In the genomic region with DNA sequence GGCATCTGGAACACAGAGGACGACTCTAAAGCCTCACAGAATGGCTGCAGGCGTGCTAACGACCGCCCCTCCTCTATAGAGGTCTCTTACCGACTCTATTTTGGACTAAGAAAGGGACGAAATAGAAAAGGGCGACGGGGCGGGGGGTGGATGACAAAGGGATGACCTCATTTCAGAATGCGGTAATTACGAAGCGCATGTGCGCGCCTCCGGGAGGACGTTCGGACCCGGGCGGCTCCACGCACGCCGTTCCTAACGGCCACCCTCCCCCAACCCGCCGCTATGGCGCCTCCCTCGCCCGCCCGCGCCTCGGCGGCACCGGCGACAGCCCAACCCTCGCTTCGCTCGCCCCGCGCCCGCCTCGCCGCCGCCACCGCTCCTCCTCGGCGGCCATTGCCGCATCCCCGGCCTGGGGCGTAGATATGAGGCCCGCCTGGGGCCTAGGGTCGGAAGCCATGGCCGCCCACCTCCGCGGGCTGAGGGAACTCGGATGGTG, we compare ENCODE assay signal across 9 mouse cellular contexts. TPM values are rescaled to one million over a fixed set of nuclear protein-coding genes. Genes with fewer than 3 reads are reported as not detected.
DNase-seq lines count a peak whose midpoint lies in the region; ATAC-seq and TF ChIP-seq lines count a peak whose summit lies in the region.
"Had no signal": no experiment of that assay in that cellular context is flagged by ENCODE, and none has a peak within 500 bp of the region (broad histone marks: within the 10 kb centered on the region; RNA-seq: fewer than 3 reads in every experiment).

No protein-coding gene starts in this region.

- no peaks in the 10 kb centered on the region for H3K27me3 ChIP-seq in heart, embryonic 16.5 days (ENCODE audit: control insufficient read depth, insufficient read depth, low read length)
- H3K27me3 ChIP-seq in liver, embryonic 16.5 days (ENCODE audit: control insufficient read depth, insufficient read depth, low read depth, low read length), result no peaks in the 10 kb centered on the region
- no peaks in the 10 kb centered on the region for H3K27me3 ChIP-seq in neural tube, embryonic 12.5 days (replicated peaks)

- no peaks in the 10 kb centered on the region for H3K9me3 ChIP-seq in heart, embryonic 16.5 days (replicated peaks; ENCODE audit: control insufficient read depth, low read length)
- H3K9me3 ChIP-seq in liver, embryonic 16.5 days (replicated peaks; ENCODE audit: control insufficient read depth, low read length), result no peaks in the 10 kb centered on the region
- no peaks in the 10 kb centered on the region for H3K9me3 ChIP-seq in neural tube, embryonic 12.5 days

- no peak for TF ChIP-seq POLR2A in bone marrow macrophage, adult 2 months (IDR thresholded peaks at IDR 0.05; ENCODE audit: borderline replicate concordance, low read depth, low read length)

- H3K4me3 ChIP-seq in bone marrow macrophage, adult 2 months (ENCODE audit: insufficient read depth, low read length), result peak overlapping the region; percentile 91
- peak overlapping the region; percentile 89 for H3K4me3 ChIP-seq in heart, embryonic 16.5 days (ENCODE audit: low read length)
- peak overlapping the region; percentile 100 for H3K4me3 ChIP-seq in liver, embryonic 16.5 days (ENCODE audit: low read depth, low read length)
- H3K4me3 ChIP-seq in neural tube, embryonic 12.5 days, result peak overlapping the region; percentile 97

- peak; percentile 57 for DNase-seq in MN1 (ENCODE audit: low spot score)
- DNase-seq in layer of hippocampus, adult 18-20 months (ENCODE audit: low spot score in 2 of 2), result peak; percentile 63 to 72
- DNase-seq in c-Kit-positive CD71-positive TER-119-positive erythroid progenitor cells, embryonic 14.5 days (ENCODE audit: low spot score), result no peak

- ATAC-seq in erythroblast, adult 5-6 weeks (replicated peaks; ENCODE audit: low FRiP score, poor library complexity, severe bottlenecking), result 0 out of 2 replicates have a peak, but pooled peaks have one; percentile 22
- ATAC-seq in heart, embryonic 16.5 days (replicated peaks; ENCODE audit: extremely low read depth, insufficient read depth, low FRiP score), result peak; percentile 37
- ATAC-seq in liver, embryonic 16.5 days (ENCODE audit: low read depth), result peak; percentile 40
- peak; percentile 65 for ATAC-seq in neural tube, embryonic 12.5 days (ENCODE audit: low FRiP score, low read depth)

- H3K27ac ChIP-seq in bone marrow macrophage, adult 2 months (ENCODE audit: insufficient read depth, low read depth, low read length), result peak overlapping the region; percentile 70
- peak overlapping the region; percentile 94 for H3K27ac ChIP-seq in heart, embryonic 16.5 days (ENCODE audit: low read length)
- peak overlapping the region; percentile 98 for H3K27ac ChIP-seq in liver, embryonic 16.5 days (ENCODE audit: low read length)
- peak overlapping the region; percentile 92 for H3K27ac ChIP-seq in neural tube, embryonic 12.5 days

- WGBS in heart, embryonic 16.5 days, result under 1% methylated on average over 48 of the region's 55 CpGs
- WGBS in liver, embryonic 16.5 days (ENCODE audit: insufficient replicate concordance), result under 1% methylated on average over 55 of the region's 55 CpGs
- under 1% methylated on average over 55 of the region's 55 CpGs for WGBS in neural tube, embryonic 12.5 days

- peaks cover 19% of the 10 kb centered on the region for H3K36me3 ChIP-seq in heart, embryonic 16.5 days (ENCODE audit: control insufficient read depth, insufficient read depth)
- H3K36me3 ChIP-seq in liver, embryonic 16.5 days (ENCODE audit: control insufficient read depth, insufficient read depth), result peaks cover 25% of the 10 kb centered on the region
- H3K36me3 ChIP-seq in neural tube, embryonic 12.5 days, result peaks cover 26% of the 10 kb centered on the region

- H3K4me2 ChIP-seq in heart, embryonic 16.5 days (ENCODE audit: low read depth, low read length), result peak overlapping the region; percentile 72
- H3K4me2 ChIP-seq in liver, embryonic 16.5 days (ENCODE audit: low read depth, low read length), result peak overlapping the region; percentile 76
- H3K4me2 ChIP-seq in neural tube, embryonic 12.5 days (replicated peaks), result peak overlapping the region; percentile 66

- peak overlapping the region; percentile 98 for H3K9ac ChIP-seq in heart, embryonic 16.5 days (ENCODE audit: low read length)
- H3K9ac ChIP-seq in liver, embryonic 16.5 days (ENCODE audit: low read depth, low read length), result peak overlapping the region; percentile 100
- H3K9ac ChIP-seq in neural tube, embryonic 12.5 days, result peak overlapping the region; percentile 100

- TF ChIP-seq CTCF in bone marrow macrophage, adult 2 months (IDR thresholded peaks at IDR 0.05; ENCODE audit: low read depth, low read length), result no peak

- H3K4me1 ChIP-seq in bone marrow macrophage, adult 2 months (ENCODE audit: control insufficient read depth, insufficient read depth, low read length), result peaks cover 25% of the 10 kb centered on the region
- H3K4me1 ChIP-seq in heart, embryonic 16.5 days (ENCODE audit: control insufficient read depth, insufficient read depth, low read length), result peaks cover 17% of the 10 kb centered on the region
- peaks cover 41% of the 10 kb centered on the region for H3K4me1 ChIP-seq in liver, embryonic 16.5 days (ENCODE audit: control insufficient read depth, low read depth, low read length)
- H3K4me1 ChIP-seq in neural tube, embryonic 12.5 days, result peaks cover 12% of the 10 kb centered on the region

RNA-seq across cellular contexts. Expression of a gene that starts 6.8 kb away (rescaled TPM):
- polyA plus RNA-seq in bone marrow macrophage, adult 2 months (2012; ENCODE audit: insufficient read depth, insufficient read length, missing spikeins), result 156 and 159 TPM in 2 replicates
- total RNA-seq in erythroblast, adult 5-6 weeks (2015; ENCODE audit: low replicate concordance), result 240 and 254 TPM in 2 replicates
- total RNA-seq in erythroblast, adult 5-6 weeks (2017; ENCODE audit: low replicate concordance), result 257 and 485 TPM in 2 replicates
- polyA plus RNA-seq in heart, embryonic 16.5 days (2015; fragmentation: Nextera tagmentation; extraction: Ambion mirVana), result 622 and 694 TPM in 2 replicates
- total RNA-seq in layer of hippocampus, adult 18-20 months (2021), result 1,000 to 10,000 TPM; 1,024 to 1,077 TPM
- polyA plus RNA-seq in liver, embryonic 16.5 days (2015; fragmentation: Nextera tagmentation; extraction: Ambion mirVana), result 431 and 513 TPM in 2 replicates
- polyA plus RNA-seq in neural tube, embryonic 12.5 days (2016; fragmentation: Nextera tagmentation; extraction: Ambion mirVana), result 1,156 and 1,160 TPM in 2 replicates

RNA-seq across cellular contexts. Expression of a gene that starts 13.3 kb away (rescaled TPM):
- not detected in 2 replicates for polyA plus RNA-seq in bone marrow macrophage, adult 2 months (2012; ENCODE audit: insufficient read depth, insufficient read length, missing spikeins)
- total RNA-seq in erythroblast, adult 5-6 weeks (2015; ENCODE audit: low replicate concordance), result not detected in 2 replicates
- total RNA-seq in erythroblast, adult 5-6 weeks (2017; ENCODE audit: low replicate concordance), result not detected in 2 replicates
- polyA plus RNA-seq in heart, embryonic 16.5 days (2015; fragmentation: Nextera tagmentation; extraction: Ambion mirVana), result not detected in 2 replicates
- total RNA-seq in layer of hippocampus, adult 18-20 months (2021), result not detected
- not detected in 2 replicates for polyA plus RNA-seq in liver, embryonic 16.5 days (2015; fragmentation: Nextera tagmentation; extraction: Ambion mirVana)
- polyA plus RNA-seq in neural tube, embryonic 12.5 days (2016; fragmentation: Nextera tagmentation; extraction: Ambion mirVana), result not detected in 2 replicates
- total RNA-seq: hematopoietic stem cell, adult 5-6 weeks had no signal

RNA-seq across cellular contexts. Expression of a gene that starts 42.0 kb away (rescaled TPM):
- polyA plus RNA-seq in bone marrow macrophage, adult 2 months (2012; ENCODE audit: insufficient read depth, insufficient read length, missing spikeins), result 27.9 and 33.7 TPM in 2 replicates
- 8.6 and 11.5 TPM in 2 replicates for total RNA-seq in erythroblast, adult 5-6 weeks (2015; ENCODE audit: low replicate concordance)
- total RNA-seq in erythroblast, adult 5-6 weeks (2017; ENCODE audit: low replicate concordance), result 14.8 and 19.4 TPM in 2 replicates
- polyA plus RNA-seq in heart, embryonic 16.5 days (2015; fragmentation: Nextera tagmentation; extraction: Ambion mirVana), result 15.8 and 18.0 TPM in 2 replicates
- total RNA-seq in layer of hippocampus, adult 18-20 months (2021), result 10 to 100 TPM; 44.7 to 50.9 TPM
- 8.4 and 9.3 TPM in 2 replicates for polyA plus RNA-seq in liver, embryonic 16.5 days (2015; fragmentation: Nextera tagmentation; extraction: Ambion mirVana)
- 28.1 and 30.5 TPM in 2 replicates for polyA plus RNA-seq in neural tube, embryonic 12.5 days (2016; fragmentation: Nextera tagmentation; extraction: Ambion mirVana)
